Mouse (Mus musculus): Measurements from ENCODE around the gene Lsm14a. TPM values are rescaled to one million over a fixed set of nuclear protein-coding genes. Genes with fewer than 3 reads are reported as not detected.

The Lsm14a gene
- total and polyA plus RNA-seq, 3 experiments, result 53.7 to 193 (median 90.0) TPM

GRCm38 (mm10) chr7:34403876-34404275 is 10.8 kb upstream of the Lsm14a start:
- Histone ChIP-seq H3K36me3 (replicated peaks in 1 of 2; ENCODE audit: control insufficient read depth in 1 of 2, insufficient read depth in 1 of 2, low read length in 1 of 2) (no peaks in the 10 kb centered on the region), H3K79me2 (replicated peaks; ENCODE audit: control insufficient read depth, extremely low read depth, insufficient read depth, poor library complexity, severe bottlenecking) (no peaks in the 10 kb centered on the region), H3K4me1 (ENCODE audit: control insufficient read depth in 1 of 2, insufficient read depth in 2 of 2) (peaks cover 4 to 12% of the 10 kb centered on the region in 2 experiments; a peak in 3 of 4 replicates), H3K4me3 (replicated peaks in 1 of 3; ENCODE audit: low read depth in 2 of 3, low read length in 2 of 3, poor library complexity in 1 of 3) (no peak overlapping the region), H3K27me3 (replicated peaks) (no peaks in the 10 kb centered on the region), H3K9me3 (replicated peaks; ENCODE audit: low read length) (peaks cover 4% of the 10 kb centered on the region), H3K4me2 (ENCODE audit: insufficient read depth, low read depth, poor library complexity, severe bottlenecking) (no peak overlapping the region), H3K9ac (ENCODE audit: insufficient read depth, low read depth) (no peak overlapping the region), H3K27ac (ENCODE audit: insufficient read depth, low read depth) (no peak overlapping the region)
- peak; percentile 17; the same call in 1 of the 2 replicates for TF ChIP-seq MAX (IDR thresholded peaks at IDR 0.05; ENCODE audit: low read length)
- TF ChIP-seq RAD21 (IDR thresholded peaks at IDR 0.05; ENCODE audit: low read depth, low read length), result no peak
- no peak for TF ChIP-seq CTCF (conservative IDR thresholded peaks at IDR 0.05 in 1 of 2, IDR thresholded peaks at IDR 0.05 in 1 of 2; ENCODE audit: low read depth in 2 of 2, low read length in 2 of 2)
- no peak for TF ChIP-seq ZNF384 (IDR thresholded peaks at IDR 0.05; ENCODE audit: low read depth, low read length)
- TF ChIP-seq CHD2 (IDR thresholded peaks at IDR 0.05; ENCODE audit: low read length), result no peak
- no peak for TF ChIP-seq TBP (conservative IDR thresholded peaks at IDR 0.05; ENCODE audit: low read depth, low read length)
- TF ChIP-seq MYC (IDR thresholded peaks at IDR 0.05; ENCODE audit: low read depth, low read length), result 0 out of 2 replicates have a peak, but pooled peaks have one; percentile 32
- TF ChIP-seq BHLHE40 (IDR thresholded peaks at IDR 0.05; ENCODE audit: low read depth, low read length), result peak; percentile 84
- no peak for TF ChIP-seq ETS1 (conservative IDR thresholded peaks at IDR 0.05; ENCODE audit: low read depth, low read length)
- no peak for TF ChIP-seq ELF1 (IDR thresholded peaks at IDR 0.05; ENCODE audit: low read depth, low read length)
- no peak for TF ChIP-seq MEF2A (IDR thresholded peaks at IDR 0.05; ENCODE audit: borderline replicate concordance, low read depth, low read length)
- TF ChIP-seq ZMIZ1 (IDR thresholded peaks at IDR 0.05; ENCODE audit: low read depth, low read length), result no peak
- dilution Hi-C loops (cut with MboI; ENCODE audit: extremely low pct_ligation_motif_present, extremely low pct_unique_long_range_greater_than_20kb, low sequenced_read_pairs) (no loop called here), in situ Hi-C loops (cut with MboI; ENCODE audit: low pct_ligation_motif_present, low pct_unique_long_range_greater_than_20kb, low sequenced_read_pairs) (loop anchor here (25.0 kb wide), 1 partner anchor 783 kb away; the partner anchor contains the start of gene Slc7a10)
- no peak for DNase-seq (ENCODE audit: extremely low read depth)

GRCm38 (mm10) chr7:34400070-34400469 is 7.0 kb upstream of the Lsm14a start:
- H3K4me1 ChIP-seq (ENCODE audit: control insufficient read depth in 1 of 2, insufficient read depth in 2 of 2), result peaks cover 4 to 12% of the 10 kb centered on the region in 2 experiments; a peak in 3 of 4 replicates
- no peak overlapping the region for H3K27ac ChIP-seq (ENCODE audit: insufficient read depth, low read depth)
- TF ChIP-seq CTCF (conservative IDR thresholded peaks at IDR 0.05 in 1 of 2, IDR thresholded peaks at IDR 0.05 in 1 of 2; ENCODE audit: low read depth in 2 of 2, low read length in 2 of 2) (peak in 1 of 2 experiments; percentile 18; a peak in 2 of 4 replicates), KAT2A (IDR thresholded peaks at IDR 0.05; ENCODE audit: insufficient replicate concordance, low read length) (no peak)
- no peak overlapping the region for H3K9ac ChIP-seq (ENCODE audit: insufficient read depth, low read depth)
- peaks cover 4% of the 10 kb centered on the region for H3K9me3 ChIP-seq (replicated peaks; ENCODE audit: low read length)
- no peak overlapping the region for H3K4me3 ChIP-seq (replicated peaks in 1 of 3; ENCODE audit: low read depth in 2 of 3, low read length in 2 of 3, poor library complexity in 1 of 3)
- no peaks in the 10 kb centered on the region for H3K27me3 ChIP-seq (replicated peaks)
- dilution Hi-C loops (cut with MboI; ENCODE audit: extremely low pct_ligation_motif_present, extremely low pct_unique_long_range_greater_than_20kb, low sequenced_read_pairs), result no loop called here
- no peak overlapping the region for H3K4me2 ChIP-seq (ENCODE audit: insufficient read depth, low read depth, poor library complexity, severe bottlenecking)
- H3K79me2 ChIP-seq (replicated peaks; ENCODE audit: control insufficient read depth, extremely low read depth, insufficient read depth, poor library complexity, severe bottlenecking), result no peaks in the 10 kb centered on the region
- no peak for DNase-seq (ENCODE audit: extremely low read depth)
- in situ Hi-C loops (cut with MboI; ENCODE audit: low pct_ligation_motif_present, low pct_unique_long_range_greater_than_20kb, low sequenced_read_pairs), result loop anchor here (25.0 kb wide), 1 partner anchor 787 kb away; the partner anchor contains the start of gene Slc7a10
- no peaks in the 10 kb centered on the region for H3K36me3 ChIP-seq (replicated peaks in 1 of 2; ENCODE audit: control insufficient read depth in 1 of 2, insufficient read depth in 1 of 2, low read length in 1 of 2)

- peak; percentile 35 for DNase-seq (ENCODE audit: extremely low read depth)
- no peak overlapping the region for H3K4me2 ChIP-seq (ENCODE audit: insufficient read depth, low read depth, poor library complexity, severe bottlenecking)
- H3K36me3 ChIP-seq (replicated peaks in 1 of 2; ENCODE audit: control insufficient read depth in 1 of 2, insufficient read depth in 1 of 2, low read length in 1 of 2), result peaks cover 0 to 1% of the 10 kb centered on the region in 2 experiments
- H3K27me3 ChIP-seq (replicated peaks), result no peaks in the 10 kb centered on the region
- H3K79me2 ChIP-seq (replicated peaks; ENCODE audit: control insufficient read depth, extremely low read depth, insufficient read depth, poor library complexity, severe bottlenecking), result no peaks in the 10 kb centered on the region
- H3K4me1 ChIP-seq (ENCODE audit: control insufficient read depth in 1 of 2, insufficient read depth in 2 of 2), result peaks cover 3 to 6% of the 10 kb centered on the region in 2 experiments; a peak in 3 of 4 replicates
- H3K4me3 ChIP-seq (replicated peaks in 1 of 3; ENCODE audit: low read depth in 2 of 3, low read length in 2 of 3, poor library complexity in 1 of 3), result no peak overlapping the region
- no peak overlapping the region for H3K27ac ChIP-seq (ENCODE audit: insufficient read depth, low read depth)
- H3K9me3 ChIP-seq (replicated peaks; ENCODE audit: low read length), result no peaks in the 10 kb centered on the region
- H3K9ac ChIP-seq (ENCODE audit: insufficient read depth, low read depth), result no peak overlapping the region
- dilution Hi-C loops (cut with MboI; ENCODE audit: extremely low pct_ligation_motif_present, extremely low pct_unique_long_range_greater_than_20kb, low sequenced_read_pairs), result no loop called here
- in situ Hi-C loops (cut with MboI; ENCODE audit: low pct_ligation_motif_present, low pct_unique_long_range_greater_than_20kb, low sequenced_read_pairs), result no loop called here
- TF ChIP-seq USF2 (conservative IDR thresholded peaks at IDR 0.05; ENCODE audit: low read depth, low read length) (no peak), USF1 (IDR thresholded peaks at IDR 0.05; ENCODE audit: low read depth, low read length) (no peak), SIN3A (IDR thresholded peaks at IDR 0.05; ENCODE audit: low read length) (no peak), ETS1 (conservative IDR thresholded peaks at IDR 0.05; ENCODE audit: low read depth, low read length) (no peak), SMC3 (IDR thresholded peaks at IDR 0.05; ENCODE audit: low read depth, low read length) (peak; percentile 33), GABPA (IDR thresholded peaks at IDR 0.05; ENCODE audit: insufficient replicate concordance, low read depth, low read length) (no peak), ELF1 (IDR thresholded peaks at IDR 0.05; ENCODE audit: low read depth, low read length) (no peak), MAX (IDR thresholded peaks at IDR 0.05; ENCODE audit: low read length) (no peak), ZKSCAN1 (IDR thresholded peaks at IDR 0.05; ENCODE audit: borderline replicate concordance, low read depth, low read length) (no peak), TBP (conservative IDR thresholded peaks at IDR 0.05; ENCODE audit: low read depth, low read length) (no peak), CTCF (conservative IDR thresholded peaks at IDR 0.05 in 1 of 2, IDR thresholded peaks at IDR 0.05 in 1 of 2; ENCODE audit: low read depth in 2 of 2, low read length in 2 of 2) (peak in 1 of 2 experiments; percentile 67; a peak in 2 of 4 replicates), ZMIZ1 (IDR thresholded peaks at IDR 0.05; ENCODE audit: low read depth, low read length) (no peak), MXI1 (IDR thresholded peaks at IDR 0.05; ENCODE audit: low read depth, low read length) (no peak), HCFC1 (IDR thresholded peaks at IDR 0.05; ENCODE audit: low read depth, low read length) (no peak), RAD21 (IDR thresholded peaks at IDR 0.05; ENCODE audit: low read depth, low read length) (peak; percentile 65), IRF4 (IDR thresholded peaks at IDR 0.05; ENCODE audit: low read depth, low read length) (no peak), MEF2A (IDR thresholded peaks at IDR 0.05; ENCODE audit: borderline replicate concordance, low read depth, low read length) (no peak), JUN (IDR thresholded peaks at IDR 0.05; ENCODE audit: insufficient read depth, low read depth, low read length) (no peak)
Measured at GRCm38 (mm10) chr7:34398831-34399230, 5.7 kb upstream of the Lsm14a start.

Measured in CH12.LX (cell line).